Mouse (Mus musculus): ENCODE results near the gene Rnf220.
"Not testable (repeated sequence)": the region's sequence is repeated elsewhere in the genome, so short reads cannot be mapped to it uniquely, and the experiment has no call there.

Rnf220 gene

GRCm38 (mm10) chr4:117277687-117278086, 219.2 kb downstream of the Rnf220 start:
- in situ Hi-C loops (cut with MboI; ENCODE audit: low sequenced_read_pairs), result no loop called here

GRCm38 (mm10) chr4:117277021-117277420, 219.8 kb downstream of the Rnf220 start:
- in situ Hi-C loops (cut with MboI; ENCODE audit: low sequenced_read_pairs), result no loop called here

GRCm38 (mm10) chr4:117276281-117276711, 220.6 kb downstream of the Rnf220 start:
- in situ Hi-C loops (cut with MboI; ENCODE audit: low sequenced_read_pairs), result no loop called here

- in situ Hi-C loops (cut with MboI; ENCODE audit: low sequenced_read_pairs), result no loop called here
These were observed 222.1 kb downstream of the Rnf220 start for GRCm38 (mm10) chr4:117274720-117275119.

GRCm38 (mm10) chr4:117272459-117272858, 224.4 kb downstream of the Rnf220 start:
- in situ Hi-C loops (cut with MboI; ENCODE audit: low sequenced_read_pairs), result no loop called here

GRCm38 (mm10) chr4:117270278-117270677, 226.6 kb downstream of the Rnf220 start:
- in situ Hi-C loops (cut with MboI; ENCODE audit: low sequenced_read_pairs), result no loop called here

GRCm38 (mm10) chr4:117267831-117268437, 228.9 kb downstream of the Rnf220 start:
- in situ Hi-C loops (cut with MboI; ENCODE audit: low sequenced_read_pairs), result no loop called here

GRCm38 (mm10) chr4:117267284-117267683, 229.6 kb downstream of the Rnf220 start:
- in situ Hi-C loops (cut with MboI; ENCODE audit: low sequenced_read_pairs), result no loop called here

- in situ Hi-C loops (cut with MboI; ENCODE audit: low sequenced_read_pairs), result no loop called here
These were observed 233.9 kb downstream of the Rnf220 start for GRCm38 (mm10) chr4:117262987-117263386.

- in situ Hi-C loops (cut with MboI; ENCODE audit: low sequenced_read_pairs), result no loop called here
These were observed 234.5 kb downstream of the Rnf220 start for GRCm38 (mm10) chr4:117262101-117262913.

- in situ Hi-C loops (cut with MboI; ENCODE audit: low sequenced_read_pairs), result no loop called here
These were observed 235.6 kb downstream of the Rnf220 start for GRCm38 (mm10) chr4:117261222-117261621.

GRCm38 (mm10) chr4:117259909-117260308, 236.9 kb downstream of the Rnf220 start:
- in situ Hi-C loops (cut with MboI; ENCODE audit: low sequenced_read_pairs), result not testable (repeated sequence)

- in situ Hi-C loops (cut with MboI; ENCODE audit: low sequenced_read_pairs), result no loop called here
These were observed 242.2 kb downstream of the Rnf220 start for GRCm38 (mm10) chr4:117254672-117255071.

GRCm38 (mm10) chr4:117254017-117254627, 242.7 kb downstream of the Rnf220 start:
- in situ Hi-C loops (cut with MboI; ENCODE audit: low sequenced_read_pairs), result no loop called here

GRCm38 (mm10) chr4:117253218-117254016, 243.4 kb downstream of the Rnf220 start:
- in situ Hi-C loops (cut with MboI; ENCODE audit: low sequenced_read_pairs), result no loop called here

- in situ Hi-C loops (cut with MboI; ENCODE audit: low sequenced_read_pairs), result no loop called here
These were observed 244.1 kb downstream of the Rnf220 start for GRCm38 (mm10) chr4:117252755-117253154.

- in situ Hi-C loops (cut with MboI; ENCODE audit: low sequenced_read_pairs), result no loop called here
These were observed 244.5 kb downstream of the Rnf220 start for GRCm38 (mm10) chr4:117252351-117252750.

- in situ Hi-C loops (cut with MboI; ENCODE audit: low sequenced_read_pairs), result no loop called here
These were observed 245.0 kb downstream of the Rnf220 start, which contains the start of the genes Tmem53 and Armh1 for GRCm38 (mm10) chr4:117251801-117252316. Tmem53 (plus strand) TSS chr4:117251951. Armh1 (minus strand) TSS chr4:117252125.

GRCm38 (mm10) chr4:117250982-117251381, 245.9 kb downstream of the Rnf220 start:
- in situ Hi-C loops (cut with MboI; ENCODE audit: low sequenced_read_pairs), result no loop called here

- in situ Hi-C loops (cut with MboI; ENCODE audit: low sequenced_read_pairs), result no loop called here
These were observed 256.0 kb downstream of the Rnf220 start for GRCm38 (mm10) chr4:117240867-117241266.

GRCm38 (mm10) chr4:117239153-117239552, 257.7 kb downstream of the Rnf220 start:
- in situ Hi-C loops (cut with MboI; ENCODE audit: low sequenced_read_pairs), result no loop called here
